Mouse (Mus musculus) frontal cortex, postnatal 14 days (tissue): ENCODE measurements around the gene Bnipl.

Experiments used
- DNase-seq, 2 experiments: peaks; one replicate each; pipeline ENCODE4 v3.0.0; 2022; ENCODE audit warnings: low spot score in 2 of 2

Bnipl gene

DNA sequence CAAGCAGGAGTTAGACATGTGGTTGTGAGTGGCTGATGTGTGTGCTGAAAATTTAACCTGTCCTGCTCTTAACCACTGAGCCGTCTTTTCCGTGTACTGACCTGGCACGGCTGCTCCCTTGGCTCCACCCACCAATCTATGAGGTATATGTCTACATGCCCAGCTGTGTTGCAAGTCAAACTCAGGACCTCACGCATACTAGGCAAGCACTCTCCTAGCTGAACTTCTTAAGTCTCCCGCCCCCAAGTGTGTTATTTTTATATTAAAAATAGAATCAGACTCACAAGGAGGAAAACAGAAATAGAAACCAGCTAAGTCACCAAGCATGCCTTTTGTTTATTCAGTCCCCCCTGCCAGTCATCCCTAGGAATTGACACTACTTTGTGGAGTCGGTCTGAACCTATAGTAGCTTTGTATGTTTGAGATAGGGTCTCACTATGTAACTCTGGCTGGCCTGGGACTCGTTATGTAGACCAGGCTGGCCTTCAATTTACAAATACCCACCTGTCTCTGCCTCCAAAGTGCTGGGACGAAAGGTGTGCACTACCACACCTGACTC is 13.4 kb downstream of the Bnipl start:
- no peak for DNase-seq

DNA sequence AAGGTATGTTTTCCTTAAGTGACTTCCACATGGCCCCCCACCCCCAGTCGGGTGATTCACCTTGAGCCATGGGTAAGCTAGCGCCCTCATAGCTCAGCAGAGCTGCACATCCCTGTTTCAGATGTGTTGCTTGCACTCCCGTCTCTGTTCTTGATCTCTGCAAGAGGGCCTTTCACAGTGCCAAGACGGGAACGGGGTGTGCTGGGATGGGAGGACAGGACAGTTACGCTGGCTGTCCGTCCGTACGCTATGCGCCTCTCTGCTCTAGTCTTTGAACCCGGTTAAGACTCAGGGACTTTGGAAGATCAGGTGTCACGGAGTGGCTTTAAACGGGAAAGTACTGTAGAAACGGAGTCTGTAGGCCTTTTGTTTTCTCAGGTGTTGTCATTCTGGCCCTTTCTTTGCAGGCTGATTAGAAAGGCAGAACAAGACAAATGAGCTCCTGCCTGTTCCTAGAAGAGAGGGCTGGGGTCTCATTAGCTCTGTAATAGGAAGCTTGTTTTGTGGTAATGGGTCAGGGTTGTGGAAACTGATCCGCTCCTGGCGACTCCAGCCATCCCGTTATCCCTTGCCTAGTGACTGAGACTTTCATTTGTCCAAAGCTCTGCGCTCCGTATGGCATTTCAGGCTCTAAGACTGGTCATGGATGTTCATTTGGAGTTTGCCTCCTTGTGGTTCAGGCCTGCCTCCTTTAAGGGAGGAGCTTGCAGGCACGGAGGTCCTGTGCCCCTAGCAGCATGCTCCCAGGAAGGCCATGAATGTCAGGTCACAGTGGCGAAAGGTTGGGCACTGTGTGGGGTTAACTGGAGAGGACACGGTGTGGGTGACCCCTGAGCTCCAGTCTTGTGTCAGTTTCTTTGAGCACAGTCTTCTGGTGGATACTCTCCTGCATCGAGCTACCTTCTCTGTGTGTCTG is 15.3 kb downstream of the Bnipl start:
- DNase-seq = no peak

DNA sequence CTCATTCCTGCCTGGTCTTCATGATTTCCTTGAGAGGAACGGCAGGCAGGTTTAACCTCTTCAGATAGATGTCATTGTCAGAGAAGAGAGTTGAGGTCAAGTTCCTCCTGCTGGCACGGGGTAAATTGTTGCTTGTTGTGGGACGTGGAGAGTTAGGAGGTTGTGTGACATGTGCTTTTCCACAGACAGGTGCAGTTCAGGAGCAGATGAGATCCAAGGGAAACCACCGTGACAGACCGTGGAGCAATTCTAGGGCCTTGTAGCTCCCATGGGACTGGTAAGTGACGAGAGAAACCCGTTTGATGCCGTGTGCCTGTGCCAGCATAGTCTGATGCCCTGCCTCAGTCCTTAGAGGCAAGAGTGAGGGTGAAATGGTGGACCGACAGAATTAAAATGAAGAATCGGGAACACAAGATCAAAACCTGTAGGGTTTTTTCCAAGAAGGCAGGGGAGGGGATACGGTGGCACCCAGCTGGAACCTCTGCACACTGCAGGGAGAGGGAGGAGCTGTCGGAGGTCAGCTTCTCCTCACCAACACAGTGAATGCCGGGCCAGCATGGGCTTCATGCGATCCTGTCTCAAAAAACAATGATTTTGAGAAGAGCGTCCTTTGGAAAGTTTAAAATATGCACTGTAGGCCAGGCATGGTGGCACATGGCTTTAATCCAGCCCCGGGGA is 17.6 kb downstream of the Bnipl start:
- DNase-seq = no peak

DNA sequence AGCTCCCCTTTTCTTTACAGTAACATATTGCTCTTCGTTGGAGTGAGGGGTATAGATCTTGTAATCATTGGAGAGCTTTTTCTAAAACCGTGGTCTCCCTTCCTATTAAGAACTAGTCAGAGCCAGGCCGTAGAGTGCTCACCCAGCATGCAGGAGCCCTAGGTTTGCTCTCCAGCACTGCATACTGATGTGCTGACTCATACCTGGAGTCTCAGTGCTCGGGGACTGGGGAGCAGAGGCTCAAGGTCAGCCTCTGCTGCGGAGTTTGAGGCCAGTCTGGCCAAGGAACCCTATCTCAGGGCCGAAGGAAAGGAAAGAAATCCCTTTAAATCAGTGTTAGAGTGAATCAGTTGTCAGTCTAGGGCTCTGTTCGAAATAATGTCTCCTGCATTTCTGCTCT is 18.2 kb downstream of the Bnipl start:
- DNase-seq = no peak

- no peak for DNase-seq
Measured at GRCm38 (mm10) chr3:95231298-95232221, 19.4 kb downstream of the Bnipl start, which contains the start of gene Mllt11. Gene Mllt11, minus strand, starts transcription at chr3:95232171.

GRCm38 (mm10) chr3:95230495-95231297 is 20.3 kb downstream of the Bnipl start:
- DNase-seq = no peak

DNA sequence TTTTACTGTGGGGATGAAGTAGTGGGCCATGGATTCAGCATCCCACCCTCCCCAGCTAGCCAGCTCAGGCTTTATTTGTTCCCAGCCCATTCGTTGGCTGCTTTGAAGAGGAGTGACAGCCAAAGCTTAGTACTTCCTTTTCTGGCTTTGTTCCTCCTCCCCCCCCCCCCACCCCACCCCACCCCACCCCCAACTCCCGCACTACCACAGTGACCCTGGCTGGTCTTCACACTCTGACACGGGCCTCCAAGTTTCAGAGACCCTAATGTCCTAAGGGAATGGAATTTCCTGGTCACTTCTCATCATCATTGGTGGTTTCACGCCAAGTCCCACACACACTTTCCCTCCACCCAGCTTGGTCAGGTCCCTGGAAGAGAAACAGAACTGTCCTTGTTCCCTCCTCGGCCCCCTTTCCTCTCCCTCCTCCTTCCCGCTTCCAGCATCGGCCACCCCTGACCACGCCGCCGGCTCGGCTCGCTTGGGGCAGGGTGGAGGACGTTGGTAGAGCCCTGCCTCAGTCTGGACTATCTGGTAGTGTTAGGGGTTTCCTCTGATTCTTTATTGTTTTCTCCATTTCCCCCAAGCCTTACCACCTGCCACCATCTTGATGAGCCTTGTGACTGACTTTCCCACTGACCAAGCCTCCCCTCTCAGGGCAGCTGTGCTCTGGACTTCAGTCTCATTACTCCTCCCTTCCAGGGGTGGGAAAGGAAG is 21.1 kb downstream of the Bnipl start:
- peak in 1 of 2 experiments; percentile 49 for DNase-seq

DNA sequence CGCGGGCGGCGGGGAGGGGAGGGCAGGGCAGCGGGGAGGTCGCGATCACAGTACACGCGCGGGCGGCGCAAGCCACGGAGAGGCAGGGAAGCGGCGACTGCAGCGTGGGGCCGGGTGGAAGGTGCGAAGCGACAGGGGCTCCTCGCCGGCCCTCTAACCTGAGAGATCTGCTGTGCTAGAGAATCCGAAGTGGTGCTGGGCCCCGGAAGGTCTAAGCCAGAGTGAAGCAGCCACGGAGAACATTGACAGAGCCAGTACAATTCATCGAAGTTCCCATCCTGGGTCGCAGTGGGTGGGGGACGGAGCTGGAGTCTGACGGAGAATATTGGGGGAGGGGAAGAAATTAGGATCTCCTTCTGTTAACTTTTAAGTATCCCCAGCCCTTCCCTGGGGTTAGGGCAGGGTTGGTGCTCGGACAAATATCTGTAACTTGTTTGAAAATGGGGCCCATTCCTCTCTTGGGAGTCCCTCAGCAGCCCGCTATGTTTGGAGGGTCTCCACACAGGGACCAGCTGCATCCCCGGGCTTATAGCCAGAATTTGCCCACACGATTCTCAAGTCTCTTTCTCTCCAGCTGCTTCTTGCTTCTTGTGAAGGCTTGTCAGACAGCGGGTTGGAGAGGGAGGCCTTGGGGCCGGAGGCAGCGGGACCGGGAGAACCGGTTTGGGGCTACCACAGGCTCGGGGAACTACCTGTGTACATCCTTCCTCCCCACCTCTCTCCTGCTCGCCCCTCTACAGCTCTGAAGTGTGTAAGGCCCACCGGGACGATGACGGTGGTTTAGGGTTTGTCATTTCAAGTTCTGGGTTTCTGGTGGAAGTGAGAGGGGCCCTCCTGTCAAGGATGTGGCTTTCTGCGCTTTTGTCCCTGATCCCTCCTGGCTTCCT is 21.9 kb downstream of the Bnipl start:
- peak; percentile 63 to 68 for DNase-seq

GRCm38 (mm10) chr3:95228148-95228893 is 22.7 kb downstream of the Bnipl start, which contains the start of gene Cdc42se1:
Gene Cdc42se1, plus strand, starts transcription at chr3:95228732.
- DNase-seq = peak; percentile 87 to 89

- DNase-seq = no peak
Measured at GRCm38 (mm10) chr3:95227214-95227613, 23.8 kb downstream of the Bnipl start.

- no peak for DNase-seq
Measured at GRCm38 (mm10) chr3:95224295-95224694, 26.7 kb downstream of the Bnipl start.

DNA sequence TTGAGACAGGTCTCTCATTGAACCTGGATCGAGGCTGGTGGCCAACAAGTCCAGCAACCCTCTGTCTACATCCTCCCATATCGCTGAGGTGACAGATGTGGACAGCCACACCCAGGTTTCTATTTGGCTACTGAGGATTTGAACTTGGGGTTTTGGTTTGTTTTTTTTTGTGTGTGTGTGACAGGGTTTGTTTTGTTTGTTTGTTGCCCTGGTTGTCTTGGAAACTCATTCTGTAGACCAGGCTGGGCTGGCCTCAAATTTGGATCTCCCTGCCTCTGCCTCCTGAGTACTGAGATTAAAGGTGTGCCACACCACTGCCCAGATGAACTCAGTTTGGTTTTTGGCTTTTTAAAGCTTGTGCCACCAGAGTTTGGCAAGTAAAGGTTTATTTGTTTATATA is 28.0 kb downstream of the Bnipl start:
- no peak for DNase-seq

GRCm38 (mm10) chr3:95218466-95219137 is 32.4 kb downstream of the Bnipl start:
- DNase-seq = no peak

- peak; percentile 82 to 85 for DNase-seq
Measured at GRCm38 (mm10) chr3:95217255-95218134, 33.5 kb downstream of the Bnipl start, which contains the start of gene Gabpb2. Gene Gabpb2, minus strand, starts transcription at chr3:95217916.

GRCm38 (mm10) chr3:95216655-95217254 is 34.2 kb downstream of the Bnipl start:
- DNase-seq = no peak

DNA sequence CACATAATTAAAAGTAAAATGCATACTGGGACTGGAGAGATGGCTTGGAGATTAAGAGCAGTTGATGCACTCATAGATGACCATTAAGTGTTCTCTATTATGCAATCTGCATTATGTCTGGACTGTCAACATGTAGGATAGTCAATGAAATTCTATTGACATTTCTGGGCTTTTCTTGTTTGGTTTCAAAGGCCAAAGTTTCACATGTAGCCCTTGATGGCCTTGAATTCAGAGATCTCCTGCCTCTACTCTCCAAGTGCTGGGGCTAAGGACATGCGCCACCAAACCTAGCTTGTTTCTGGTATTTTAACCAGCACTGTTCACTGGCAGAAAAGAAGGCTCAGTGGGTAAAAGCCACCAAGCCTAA is 37.4 kb downstream of the Bnipl start:
- no peak for DNase-seq
